ENCODE assay signal across 8 mouse cellular contexts in genomic region chr9:20694721-20695235, GRCm38 (mm10). TPM values are rescaled to one million over a fixed set of nuclear protein-coding genes. Genes with fewer than 3 reads are reported as not detected.
DNase-seq lines count a peak whose midpoint lies in the region; ATAC-seq lines count a peak whose summit lies in the region.

No protein-coding gene starts in this region.

- H3K27ac ChIP-seq in heart, embryonic 12.5 days (ENCODE audit: poor library complexity, severe bottlenecking) = no peak overlapping the region
- H3K27ac ChIP-seq in hindbrain, embryonic 10.5 days = peak overlapping the region; percentile 91
- peak overlapping the region; percentile 44; the same call in 1 of the 2 replicates for H3K27ac ChIP-seq in midbrain, embryonic 11.5 days (ENCODE audit: low read depth, low read length)

- peak overlapping the region; percentile 43 for H3K4me3 ChIP-seq in heart, embryonic 12.5 days
- H3K4me3 ChIP-seq in hindbrain, embryonic 10.5 days = peak overlapping the region; percentile 46
- H3K4me3 ChIP-seq in midbrain, embryonic 11.5 days (ENCODE audit: low read depth, low read length) = peak overlapping the region; percentile 22

- no peaks in the 10 kb centered on the region for H3K9me3 ChIP-seq in heart, embryonic 12.5 days (replicated peaks)
- H3K9me3 ChIP-seq in hindbrain, embryonic 10.5 days = peaks cover 4% of the 10 kb centered on the region
- no peaks in the 10 kb centered on the region for H3K9me3 ChIP-seq in midbrain, embryonic 11.5 days (ENCODE audit: control insufficient read depth, low read length)

- peak overlapping the region; percentile 73 for H3K4me2 ChIP-seq in heart, embryonic 12.5 days
- H3K4me2 ChIP-seq in midbrain, embryonic 11.5 days = peak overlapping the region; percentile 55

- no peak for ATAC-seq in heart, embryonic 12.5 days (ENCODE audit: insufficient number of reproducible peaks, low FRiP score)
- no peak for ATAC-seq in midbrain, embryonic 11.5 days (ENCODE audit: low FRiP score)

- intact Hi-C loops in heart, postnatal 36 days (cut with DNase I) = no loop called here

- DNase-seq in heart, postnatal 36 days = no peak
- peak; percentile 30 for DNase-seq in adrenal gland, postnatal 25 days
- DNase-seq in hindbrain, embryonic 10.5 days (ENCODE audit: low spot score) = peak; percentile 44
- DNase-seq in midbrain, embryonic 11.5 days (ENCODE audit: low spot score, missing footprints) = peak; percentile 93
- DNase-seq in right cerebral cortex, postnatal 10 days (ENCODE audit: low spot score in 2 of 2) = no peak
- no peak for DNase-seq in layer of hippocampus, adult 9-10 months (ENCODE audit: low spot score)
- no peak for DNase-seq in lung, postnatal 36 days

- peak overlapping the region; percentile 56 for H3K9ac ChIP-seq in heart, embryonic 12.5 days
- peak overlapping the region; percentile 62 for H3K9ac ChIP-seq in midbrain, embryonic 11.5 days (ENCODE audit: low read length)

- 4% methylated on average over 25 of the region's 25 CpGs for WGBS in heart, embryonic 12.5 days
- 3% methylated on average over 25 of the region's 25 CpGs for WGBS in hindbrain, embryonic 10.5 days
- WGBS in midbrain, embryonic 11.5 days = 2% methylated on average over 25 of the region's 25 CpGs

- H3K36me3 ChIP-seq in heart, embryonic 12.5 days = no peaks in the 10 kb centered on the region
- peaks cover 2% of the 10 kb centered on the region for H3K36me3 ChIP-seq in hindbrain, embryonic 10.5 days
- no peaks in the 10 kb centered on the region for H3K36me3 ChIP-seq in midbrain, embryonic 11.5 days (ENCODE audit: control insufficient read depth, insufficient read depth, low read length)

- H3K27me3 ChIP-seq in heart, embryonic 12.5 days (replicated peaks) = peaks cover 42% of the 10 kb centered on the region
- H3K27me3 ChIP-seq in hindbrain, embryonic 10.5 days (ENCODE audit: insufficient read depth, poor library complexity, severe bottlenecking) = 0 out of 2 replicates have a peak, but pooled peaks cover 19% of the 10 kb centered on the region
- no peaks in the 10 kb centered on the region for H3K27me3 ChIP-seq in midbrain, embryonic 11.5 days (ENCODE audit: control insufficient read depth, insufficient read depth, low read length)

- H3K4me1 ChIP-seq in heart, embryonic 12.5 days (replicated peaks) = peaks cover 22% of the 10 kb centered on the region
- H3K4me1 ChIP-seq in hindbrain, embryonic 10.5 days (replicated peaks) = peaks cover 82% of the 10 kb centered on the region
- H3K4me1 ChIP-seq in midbrain, embryonic 11.5 days (ENCODE audit: control insufficient read depth, insufficient read depth, low read length) = peaks cover 29% of the 10 kb centered on the region

RNA-seq across cellular contexts. Expression of gene Pin1, which starts 42.9 kb away (rescaled TPM):
- polyA plus RNA-seq in heart, embryonic 12.5 days (2016; fragmentation: Nextera tagmentation; extraction: Ambion mirVana) = 43.4 and 44.3 TPM in 2 replicates
- 10 to 100 TPM; 17.5 to 19.0 TPM for total RNA-seq in heart, postnatal 36 days (2021)
- 21.6 and 24.8 TPM in 2 replicates for total RNA-seq in adrenal gland, postnatal 25 days (2021)
- polyA plus RNA-seq in hindbrain, embryonic 10.5 days (2016; fragmentation: Nextera tagmentation; extraction: Ambion mirVana) = 83.7 and 88.6 TPM in 2 replicates
- polyA plus RNA-seq in midbrain, embryonic 11.5 days (2014; fragmentation: Nextera tagmentation; extraction: Ambion mirVana) = 60.8 and 64.6 TPM in 2 replicates

RNA-seq across cellular contexts. Expression of gene Fbxl12, which starts 50.2 kb away (rescaled TPM):
- polyA plus RNA-seq in heart, embryonic 12.5 days (2016; fragmentation: Nextera tagmentation; extraction: Ambion mirVana) = 18.7 and 19.4 TPM in 2 replicates
- total RNA-seq in heart, postnatal 36 days (2021) = 10 to 100 TPM; 10.1 to 10.2 TPM
- total RNA-seq in adrenal gland, postnatal 25 days (2021) = 20.5 and 30.0 TPM in 2 replicates
- 21.5 and 21.9 TPM in 2 replicates for polyA plus RNA-seq in hindbrain, embryonic 10.5 days (2016; fragmentation: Nextera tagmentation; extraction: Ambion mirVana)
- polyA plus RNA-seq in midbrain, embryonic 11.5 days (2014; fragmentation: Nextera tagmentation; extraction: Ambion mirVana) = 10.5 and 12.0 TPM in 2 replicates

RNA-seq across cellular contexts. Expression of gene Olfm2, which starts 51.4 kb away (rescaled TPM):
- 0.87 and 1.1 TPM in 2 replicates for polyA plus RNA-seq in heart, embryonic 12.5 days (2016; fragmentation: Nextera tagmentation; extraction: Ambion mirVana)
- under 1 TPM; 0.19 to 0.31 TPM for total RNA-seq in heart, postnatal 36 days (2021)
- total RNA-seq in adrenal gland, postnatal 25 days (2021) = 0.46 and 0.52 TPM in 2 replicates
- polyA plus RNA-seq in hindbrain, embryonic 10.5 days (2016; fragmentation: Nextera tagmentation; extraction: Ambion mirVana) = 46.9 and 76.4 TPM in 2 replicates
- polyA plus RNA-seq in midbrain, embryonic 11.5 days (2014; fragmentation: Nextera tagmentation; extraction: Ambion mirVana) = 33.6 and 35.3 TPM in 2 replicates

RNA-seq across cellular contexts. Expression of gene Ubl5, which starts 52.1 kb away (rescaled TPM):
- 362 and 384 TPM in 2 replicates for polyA plus RNA-seq in heart, embryonic 12.5 days (2016; fragmentation: Nextera tagmentation; extraction: Ambion mirVana)
- 100 to 1,000 TPM; 219 to 255 TPM for total RNA-seq in heart, postnatal 36 days (2021)
- total RNA-seq in adrenal gland, postnatal 25 days (2021) = 331 and 363 TPM in 2 replicates
- 393 and 437 TPM in 2 replicates for polyA plus RNA-seq in hindbrain, embryonic 10.5 days (2016; fragmentation: Nextera tagmentation; extraction: Ambion mirVana)
- 459 TPM in 2 replicates for polyA plus RNA-seq in midbrain, embryonic 11.5 days (2014; fragmentation: Nextera tagmentation; extraction: Ambion mirVana)

Comparison
In these comparisons a context has a peak if more than half of its experiments do, and no peak if none do; other contexts are left out.
1. DNase-seq: peak in adrenal gland, postnatal 25 days (single experiment), hindbrain, embryonic 10.5 days (single experiment) and midbrain, embryonic 11.5 days (single experiment); none in heart, postnatal 36 days (0 of 2), right cerebral cortex, postnatal 10 days (0 of 2), layer of hippocampus, adult 9-10 months (single experiment) and lung, postnatal 36 days (single experiment).
2. RNA of gene Olfm2, which starts 51.4 kb away (polyA plus RNA-seq): 46.9 to 76.4 TPM in hindbrain, embryonic 10.5 days and 33.6 to 35.3 TPM in midbrain, embryonic 11.5 days; 0.87 to 1.1 TPM in heart, embryonic 12.5 days; every median in the first group is over 10 times any median in the second.
3. Peak in every context shown above with its lines, with median percentiles within 50 percentile points of each other: H3K4me3 ChIP-seq.